Mouse (Mus musculus) embryonic facial prominence, embryonic 10.5 days (tissue): ENCODE results near the gene Ptgs1. TPM values are rescaled to one million over a fixed set of nuclear protein-coding genes. Genes with fewer than 3 reads are reported as not detected.
A peak's percentile ranks its signal among the peaks of the same experiment; 100 is the strongest.

ENCODE experiments used
- DNase-seq: peaks from one replicate; pipeline ENCODE4 v3.0.0-alpha.2; 2017; ENCODE audit warnings: low spot score
- H3K27ac ChIP-seq: fragments of 300-500 bp; sonication (generic); replicated peaks from 2 replicates; pipeline ENCODE4 v1.5.1; 2016; ENCODE audit warnings: mild to moderate bottlenecking
- H3K27me3 ChIP-seq: fragments of 300-500 bp; sonication (generic); replicated peaks from 2 replicates; pipeline ENCODE4 v1.6.1; 2016; ENCODE audit warnings: low read depth, mild to moderate bottlenecking; ENCODE audit not compliant: poor library complexity, severe bottlenecking
- H3K36me3 ChIP-seq: fragments of 300-500 bp; sonication (generic); replicated peaks from 2 replicates; pipeline ENCODE4 v1.6.1; 2016; ENCODE audit warnings: mild to moderate bottlenecking, moderate library complexity
- H3K4me1 ChIP-seq: fragments of 300-500 bp; sonication (generic); 2 replicates; pipeline ENCODE4 v1.6.1; 2016
- H3K4me3 ChIP-seq: fragments of 300-500 bp; sonication (generic); 2 replicates; pipeline ENCODE4 v1.5.1; 2016; ENCODE audit warnings: mild to moderate bottlenecking, moderate library complexity
- H3K9me3 ChIP-seq: fragments of 300-500 bp; sonication (generic); 2 replicates; pipeline ENCODE4 v1.6.1; 2016; ENCODE audit warnings: mild to moderate bottlenecking
- WGBS: fragments of 180-500 bp; shearing (Covaris S2); methylation state at CpG from one replicate; pipeline ENCODE4 v1.1.7; 2016; 5-methylcytosine and 5-hydroxymethylcytosine counted together
- polyA plus RNA-seq: library from polyadenylated mRNA; unstranded; fragments of >200 nt; fragmentation: Nextera tagmentation; extraction: Ambion mirVana; gene quantifications from 2 replicates; pipeline ENCODE4 v1.2.1, GENCODE M21; 2016

Ptgs1 gene
- polyA plus RNA-seq, 1 experiment from 2014 or later = 4.8 TPM

- H3K27ac ChIP-seq = peak overlapping the region; percentile 62
- H3K4me1 ChIP-seq = peaks cover 48% of the 10 kb centered on the region
- no peak overlapping the region for H3K4me3 ChIP-seq
- peaks cover 16% of the 10 kb centered on the region for H3K27me3 ChIP-seq
- no peak for DNase-seq
- no peaks in the 10 kb centered on the region for H3K36me3 ChIP-seq
- H3K9me3 ChIP-seq = no peaks in the 10 kb centered on the region
- 57% methylated on average over 4 of the region's 4 CpGs for WGBS
Measured at GRCm38 (mm10) chr2:36216953-36217573, 13.2 kb upstream of the Ptgs1 start.

- DNase-seq = no peak
- peaks cover 9% of the 10 kb centered on the region for H3K27me3 ChIP-seq
- H3K36me3 ChIP-seq = no peaks in the 10 kb centered on the region
- peaks cover 46% of the 10 kb centered on the region for H3K4me1 ChIP-seq
- H3K27ac ChIP-seq = peak overlapping the region; percentile 62
- no peak overlapping the region for H3K4me3 ChIP-seq
- no peaks in the 10 kb centered on the region for H3K9me3 ChIP-seq
- WGBS = 54% methylated on average over 5 of the region's 5 CpGs
Measured at GRCm38 (mm10) chr2:36217692-36218233, 12.5 kb upstream of the Ptgs1 start.

GRCm38 (mm10) chr2:36220106-36220505 lies 10.1 kb upstream of the Ptgs1 start:
- Histone ChIP-seq H3K27ac (no peak overlapping the region), H3K36me3 (no peaks in the 10 kb centered on the region), H3K27me3 (no peaks in the 10 kb centered on the region), H3K9me3 (no peaks in the 10 kb centered on the region), H3K4me3 (no peak overlapping the region), H3K4me1 (peaks cover 29% of the 10 kb centered on the region)
- WGBS = 90% methylated on average over 8 of the region's 8 CpGs
- DNase-seq = no peak

- no peak for DNase-seq
- Histone ChIP-seq H3K36me3 (no peaks in the 10 kb centered on the region), H3K4me1 (peaks cover 29% of the 10 kb centered on the region), H3K27ac (no peak overlapping the region), H3K27me3 (no peaks in the 10 kb centered on the region), H3K9me3 (no peaks in the 10 kb centered on the region), H3K4me3 (no peak overlapping the region)
- WGBS = 89% methylated on average over 4 of the region's 4 CpGs
Measured at GRCm38 (mm10) chr2:36220891-36221290, 9.3 kb upstream of the Ptgs1 start.

GRCm38 (mm10) chr2:36222168-36222848 lies 7.9 kb upstream of the Ptgs1 start:
- 65% methylated on average over 7 of the region's 7 CpGs for WGBS
- Histone ChIP-seq H3K4me3 (no peak overlapping the region), H3K36me3 (no peaks in the 10 kb centered on the region), H3K27me3 (no peaks in the 10 kb centered on the region), H3K4me1 (peaks cover 15% of the 10 kb centered on the region), H3K27ac (no peak overlapping the region), H3K9me3 (no peaks in the 10 kb centered on the region)
- no peak for DNase-seq

GRCm38 (mm10) chr2:36223436-36223835 lies 6.8 kb upstream of the Ptgs1 start:
- Histone ChIP-seq H3K4me1 (0 out of 2 replicates have a peak, but pooled peaks cover 6% of the 10 kb centered on the region), H3K9me3 (no peaks in the 10 kb centered on the region), H3K27me3 (peaks cover 5% of the 10 kb centered on the region), H3K36me3 (no peaks in the 10 kb centered on the region), H3K27ac (no peak overlapping the region), H3K4me3 (no peak overlapping the region)
- DNase-seq = no peak

- WGBS = 86% methylated on average over 7 of the region's 7 CpGs
- Histone ChIP-seq H3K36me3 (no peaks in the 10 kb centered on the region), H3K4me3 (no peak overlapping the region), H3K9me3 (no peaks in the 10 kb centered on the region), H3K27me3 (peaks cover 10% of the 10 kb centered on the region), H3K27ac (no peak overlapping the region), H3K4me1 (0 out of 2 replicates have a peak, but pooled peaks cover 6% of the 10 kb centered on the region)
- no peak for DNase-seq
Measured at GRCm38 (mm10) chr2:36224153-36224552, 6.1 kb upstream of the Ptgs1 start.

- Histone ChIP-seq H3K27me3 (peaks cover 12% of the 10 kb centered on the region), H3K27ac (no peak overlapping the region), H3K4me1 (0 out of 2 replicates have a peak, but pooled peaks cover 6% of the 10 kb centered on the region), H3K4me3 (no peak overlapping the region), H3K9me3 (no peaks in the 10 kb centered on the region), H3K36me3 (no peaks in the 10 kb centered on the region)
- WGBS = 41% methylated on average over 2 of the region's 2 CpGs
- DNase-seq = no peak
Measured at GRCm38 (mm10) chr2:36224599-36224998, 5.6 kb upstream of the Ptgs1 start.

GRCm38 (mm10) chr2:36230967-36231366 lies 741 bp downstream of the Ptgs1 start:
- H3K4me1 ChIP-seq = peaks cover 17% of the 10 kb centered on the region
- WGBS = 27% methylated on average over 10 of the region's 10 CpGs
- peaks cover 43% of the 10 kb centered on the region for H3K27me3 ChIP-seq
- peak overlapping the region; percentile 24; the same call in 1 of the 2 replicates for H3K27ac ChIP-seq
- DNase-seq = no peak
- H3K4me3 ChIP-seq = peak overlapping the region; percentile 60
- H3K36me3 ChIP-seq = no peaks in the 10 kb centered on the region
- no peaks in the 10 kb centered on the region for H3K9me3 ChIP-seq

- no peak overlapping the region for H3K27ac ChIP-seq
- no peak overlapping the region for H3K4me3 ChIP-seq
- peaks cover 16% of the 10 kb centered on the region for H3K4me1 ChIP-seq
- no peaks in the 10 kb centered on the region for H3K36me3 ChIP-seq
- no peak for DNase-seq
- 56% methylated on average over 7 of the region's 7 CpGs for WGBS
- peaks cover 29% of the 10 kb centered on the region for H3K27me3 ChIP-seq
- no peaks in the 10 kb centered on the region for H3K9me3 ChIP-seq
Measured at GRCm38 (mm10) chr2:36234526-36235368, 4.5 kb downstream of the Ptgs1 start.

- no peak overlapping the region for H3K27ac ChIP-seq
- peaks cover 4% of the 10 kb centered on the region for H3K4me1 ChIP-seq
- no peak for DNase-seq
- 76% methylated on average over 4 of the region's 4 CpGs for WGBS
- H3K27me3 ChIP-seq = peaks cover 18% of the 10 kb centered on the region
- H3K9me3 ChIP-seq = no peaks in the 10 kb centered on the region
- no peaks in the 10 kb centered on the region for H3K36me3 ChIP-seq
- H3K4me3 ChIP-seq = no peak overlapping the region
Measured at GRCm38 (mm10) chr2:36235917-36236316, 5.7 kb downstream of the Ptgs1 start.

GRCm38 (mm10) chr2:36236889-36237288 lies 6.7 kb downstream of the Ptgs1 start:
- WGBS = 93% methylated on average over 5 of the region's 5 CpGs
- Histone ChIP-seq H3K9me3 (no peaks in the 10 kb centered on the region), H3K4me3 (no peak overlapping the region), H3K27me3 (peaks cover 8% of the 10 kb centered on the region), H3K4me1 (0 out of 2 replicates have a peak, but pooled peaks cover 3% of the 10 kb centered on the region), H3K27ac (no peak overlapping the region), H3K36me3 (no peaks in the 10 kb centered on the region)
- DNase-seq = no peak
